Mouse (Mus musculus) limb, embryonic 10.5 days (tissue): ENCODE data around the gene Ppih. TPM values are rescaled to one million over a fixed set of nuclear protein-coding genes. Genes with fewer than 3 reads are reported as not detected.

Experiments used
- DNase-seq: peaks from one replicate; pipeline ENCODE4 v3.0.0-alpha.2; 2017; ENCODE audit warnings: low spot score
- H3K27ac ChIP-seq: fragments of 300-500 bp; sonication (generic); 2 replicates; pipeline ENCODE4 v1.5.1; 2016; ENCODE audit warnings: mild to moderate bottlenecking
- H3K27me3 ChIP-seq: fragments of 300-500 bp; sonication (generic); 2 replicates; pipeline ENCODE4 v1.6.1; 2016; ENCODE audit warnings: low read depth, mild to moderate bottlenecking; ENCODE audit not compliant: poor library complexity, severe bottlenecking
- H3K36me3 ChIP-seq: fragments of 300-500 bp; sonication (generic); 2 replicates; pipeline ENCODE4 v1.6.1; 2016; ENCODE audit warnings: mild to moderate bottlenecking, moderate library complexity
- H3K4me1 ChIP-seq: fragments of 300-500 bp; sonication (generic); 2 replicates; pipeline ENCODE4 v1.6.1; 2016
- H3K4me3 ChIP-seq: fragments of 300-500 bp; sonication (generic); 2 replicates; pipeline ENCODE4 v1.5.1; 2016; ENCODE audit warnings: mild to moderate bottlenecking, moderate library complexity
- H3K9me3 ChIP-seq: fragments of 300-500 bp; sonication (generic); replicated peaks from 2 replicates; pipeline ENCODE4 v1.6.1; 2016; ENCODE audit warnings: mild to moderate bottlenecking
- WGBS: fragments of 180-500 bp; shearing (Covaris S2); methylation state at CpG from one replicate; pipeline ENCODE4 v1.1.7; 2016; 5-methylcytosine and 5-hydroxymethylcytosine counted together
- polyA plus RNA-seq: library from polyadenylated mRNA; unstranded; fragments of >200 nt; fragmentation: Nextera tagmentation; extraction: Ambion mirVana; gene quantifications from 2 replicates; pipeline ENCODE4 v1.2.1, GENCODE M21; 2016

Gene Ppih
- 152 and 173 TPM in 2 replicates for polyA plus RNA-seq

- Histone ChIP-seq H3K36me3 (peaks cover 40% of the 10 kb centered on the region), H3K27ac (peak within 1 kb of the TSS; percentile 87), H3K4me3 (peak within 1 kb of the TSS; percentile 82), H3K4me1 (peaks cover 18% of the 10 kb centered on the region), H3K9me3 (no peaks in the 10 kb centered on the region), H3K27me3 (no peaks in the 10 kb centered on the region)
- peak; percentile 99 for DNase-seq
- WGBS, result under 1% methylated on average over 44 of the region's 44 CpGs
These were observed at the start of gene Ppih for GRCm38 (mm10) chr4:119320131-119320830. Gene Ppih (minus strand): TSS chr4:119320546.

GRCm38 (mm10) chr4:119369460-119369859 is 49.1 kb upstream of the Ppih start:
- H3K4me1 ChIP-seq, result no peaks in the 10 kb centered on the region
- H3K36me3 ChIP-seq, result no peaks in the 10 kb centered on the region
- DNase-seq, result no peak
- no peaks in the 10 kb centered on the region for H3K9me3 ChIP-seq
- no peaks in the 10 kb centered on the region for H3K27me3 ChIP-seq
- no peak overlapping the region for H3K4me3 ChIP-seq
- WGBS, result 83% methylated on average over 6 of the region's 6 CpGs
- H3K27ac ChIP-seq, result no peak overlapping the region

GRCm38 (mm10) chr4:119366758-119367526 is 46.6 kb upstream of the Ppih start:
- no peak overlapping the region for H3K27ac ChIP-seq
- no peaks in the 10 kb centered on the region for H3K27me3 ChIP-seq
- DNase-seq, result no peak
- 75% methylated on average over 4 of the region's 4 CpGs for WGBS
- H3K4me3 ChIP-seq, result no peak overlapping the region
- no peaks in the 10 kb centered on the region for H3K36me3 ChIP-seq
- H3K9me3 ChIP-seq, result no peaks in the 10 kb centered on the region
- no peaks in the 10 kb centered on the region for H3K4me1 ChIP-seq

DNA sequence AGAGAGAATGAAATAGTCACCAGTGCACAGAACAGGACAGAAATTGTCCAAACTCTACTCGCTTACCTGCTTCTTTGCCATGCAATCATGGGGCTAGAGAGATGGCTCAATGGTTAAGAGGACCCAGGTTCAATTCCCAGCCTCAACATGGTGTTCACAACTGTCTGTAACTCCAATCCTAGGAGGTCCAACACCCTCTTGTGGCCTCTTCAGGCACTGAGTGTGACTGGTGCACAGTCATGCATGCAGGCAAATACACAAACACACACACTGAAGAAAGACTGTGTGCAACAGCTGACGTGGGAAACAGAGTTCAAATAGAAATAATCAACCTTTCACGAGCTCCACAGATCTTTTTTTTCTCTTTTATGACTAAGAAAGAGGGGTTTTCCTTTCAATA is 41.9 kb upstream of the Ppih start:
- Histone ChIP-seq H3K27ac (no peak overlapping the region), H3K36me3 (no peaks in the 10 kb centered on the region), H3K27me3 (peaks cover 4% of the 10 kb centered on the region), H3K4me1 (peaks cover 10% of the 10 kb centered on the region; the same call in 1 of the 2 replicates), H3K4me3 (no peak overlapping the region), H3K9me3 (no peaks in the 10 kb centered on the region)
- 88% methylated on average over 3 of the region's 3 CpGs for WGBS
- no peak for DNase-seq

GRCm38 (mm10) chr4:119359196-119359971 is 39.0 kb upstream of the Ppih start:
- 10% methylated on average over 30 of the region's 30 CpGs for WGBS
- H3K27ac ChIP-seq, result peak overlapping the region; percentile 85
- peaks cover 8% of the 10 kb centered on the region for H3K27me3 ChIP-seq
- peak overlapping the region; percentile 55 for H3K4me3 ChIP-seq
- H3K36me3 ChIP-seq, result no peaks in the 10 kb centered on the region
- no peaks in the 10 kb centered on the region for H3K9me3 ChIP-seq
- H3K4me1 ChIP-seq, result peaks cover 17% of the 10 kb centered on the region
- peak; percentile 70 for DNase-seq

GRCm38 (mm10) chr4:119345508-119345907 is 25.2 kb upstream of the Ppih start:
- Histone ChIP-seq H3K4me1 (no peaks in the 10 kb centered on the region), H3K4me3 (no peak overlapping the region), H3K9me3 (no peaks in the 10 kb centered on the region), H3K27me3 (no peaks in the 10 kb centered on the region), H3K27ac (no peak overlapping the region), H3K36me3 (no peaks in the 10 kb centered on the region)
- WGBS, result 96% methylated on average over 6 of the region's 6 CpGs
- no peak for DNase-seq

- DNase-seq, result peak; percentile 53
- H3K4me3 ChIP-seq, result no peak overlapping the region
- H3K9me3 ChIP-seq, result no peaks in the 10 kb centered on the region
- no peaks in the 10 kb centered on the region for H3K4me1 ChIP-seq
- H3K27ac ChIP-seq, result no peak overlapping the region
- H3K27me3 ChIP-seq, result no peaks in the 10 kb centered on the region
- H3K36me3 ChIP-seq, result no peaks in the 10 kb centered on the region
- 10% methylated on average over 10 of the region's 10 CpGs for WGBS
These were observed 18.6 kb upstream of the Ppih start for GRCm38 (mm10) chr4:119338861-119339361.

GRCm38 (mm10) chr4:119338422-119338821 is 18.1 kb upstream of the Ppih start:
- H3K27ac ChIP-seq, result no peak overlapping the region
- 91% methylated on average over 4 of the region's 4 CpGs for WGBS

DNA sequence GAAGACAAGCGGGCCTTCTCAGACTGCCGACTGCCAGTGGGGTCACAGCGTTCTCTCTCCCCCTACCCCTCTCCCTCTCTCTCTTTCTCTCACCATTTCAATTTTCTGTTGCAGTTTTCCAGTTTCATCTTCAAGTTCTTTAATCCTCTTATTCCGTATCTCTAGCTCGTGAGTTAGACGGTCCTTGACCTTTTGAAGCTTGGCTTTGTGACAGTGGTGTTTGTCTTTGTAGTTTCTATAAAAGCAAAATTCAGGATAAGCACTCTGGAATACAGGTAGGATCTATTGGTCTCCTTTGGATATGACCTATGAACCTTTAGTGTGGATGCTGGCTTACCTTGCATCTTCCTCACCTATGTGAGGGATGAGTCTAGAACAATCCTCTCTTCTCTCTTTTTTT is 13.1 kb upstream of the Ppih start:
- H3K36me3 ChIP-seq, result no peaks in the 10 kb centered on the region
- 94% methylated on average over 6 of the region's 6 CpGs for WGBS
- no peak overlapping the region for H3K4me3 ChIP-seq
- no peaks in the 10 kb centered on the region for H3K9me3 ChIP-seq
- H3K4me1 ChIP-seq, result no peaks in the 10 kb centered on the region
- no peaks in the 10 kb centered on the region for H3K27me3 ChIP-seq
- H3K27ac ChIP-seq, result no peak overlapping the region
- DNase-seq, result no peak

More at GRCm38 (mm10) chr4:119338422-119338821, 18.1 kb upstream of the Ppih start:
- Histone ChIP-seq H3K4me3 (no peak overlapping the region), H3K4me1 (no peaks in the 10 kb centered on the region), H3K36me3 (no peaks in the 10 kb centered on the region), H3K27me3 (no peaks in the 10 kb centered on the region), H3K9me3 (no peaks in the 10 kb centered on the region)
- DNase-seq, result no peak

- Histone ChIP-seq H3K36me3 (peaks cover 33% of the 10 kb centered on the region), H3K9me3 (no peaks in the 10 kb centered on the region), H3K4me3 (peak overlapping the region; percentile 82), H3K27me3 (no peaks in the 10 kb centered on the region), H3K4me1 (peaks cover 18% of the 10 kb centered on the region), H3K27ac (peak overlapping the region; percentile 87)
- peak; percentile 36 for DNase-seq
- WGBS, result 26% methylated on average over 10 of the region's 10 CpGs
These were observed 677 bp upstream of the Ppih start for GRCm38 (mm10) chr4:119320896-119321550.

DNA sequence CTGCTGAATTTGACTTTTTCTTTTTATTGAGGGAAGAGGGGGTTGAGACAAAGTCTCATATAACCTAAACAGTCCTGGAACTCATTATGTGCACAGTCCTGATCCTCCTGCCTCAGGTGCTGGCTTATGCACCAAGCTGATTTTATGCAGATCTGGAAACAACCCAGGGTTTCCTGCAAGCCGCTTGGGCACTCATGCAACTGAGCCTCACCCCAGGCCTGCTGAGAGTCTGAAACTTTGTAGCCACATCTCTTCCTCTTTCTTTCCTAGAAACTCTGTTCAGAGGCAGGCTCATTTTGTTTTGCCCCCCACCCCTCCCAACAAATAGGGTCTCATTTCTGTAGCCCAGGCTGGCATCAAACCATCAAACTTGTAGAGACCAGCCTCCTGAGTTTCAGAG is 6.6 kb downstream of the Ppih start:
- Histone ChIP-seq H3K27ac (no peak overlapping the region), H3K36me3 (peaks cover 97% of the 10 kb centered on the region), H3K4me3 (no peak overlapping the region), H3K9me3 (no peaks in the 10 kb centered on the region), H3K27me3 (no peaks in the 10 kb centered on the region), H3K4me1 (no peaks in the 10 kb centered on the region)
- WGBS, result 83% methylated on average over 1 of the region's 1 CpGs
- no peak for DNase-seq

DNA sequence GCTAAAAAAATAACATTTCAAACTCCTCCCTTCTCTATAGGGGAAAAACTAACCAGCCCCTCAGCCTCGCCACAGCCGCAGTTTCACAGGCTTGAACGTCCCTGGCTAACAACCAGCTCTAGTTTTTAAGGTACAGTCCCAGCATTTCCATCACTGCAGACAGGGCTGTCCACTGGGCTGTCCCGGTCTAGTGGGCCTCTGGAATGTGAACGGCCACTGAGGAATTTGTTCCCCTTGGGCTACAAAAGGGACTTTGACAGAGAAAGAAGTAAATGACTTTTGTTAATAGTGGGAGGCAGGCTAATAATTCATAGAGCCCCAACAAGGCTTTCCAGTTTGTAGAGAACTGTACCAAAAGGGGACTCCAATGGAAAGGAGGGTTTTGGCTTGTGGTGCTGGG is 14.9 kb downstream of the Ppih start:
- Histone ChIP-seq H3K36me3 (peaks cover 66% of the 10 kb centered on the region), H3K4me3 (no peak overlapping the region), H3K9me3 (no peaks in the 10 kb centered on the region), H3K27me3 (no peaks in the 10 kb centered on the region), H3K4me1 (no peaks in the 10 kb centered on the region), H3K27ac (no peak overlapping the region)
- DNase-seq, result no peak
- 78% methylated on average over 5 of the region's 5 CpGs for WGBS
